Mouse (Mus musculus): ENCODE results near the gene Gsn.

Gene Gsn

DNA sequence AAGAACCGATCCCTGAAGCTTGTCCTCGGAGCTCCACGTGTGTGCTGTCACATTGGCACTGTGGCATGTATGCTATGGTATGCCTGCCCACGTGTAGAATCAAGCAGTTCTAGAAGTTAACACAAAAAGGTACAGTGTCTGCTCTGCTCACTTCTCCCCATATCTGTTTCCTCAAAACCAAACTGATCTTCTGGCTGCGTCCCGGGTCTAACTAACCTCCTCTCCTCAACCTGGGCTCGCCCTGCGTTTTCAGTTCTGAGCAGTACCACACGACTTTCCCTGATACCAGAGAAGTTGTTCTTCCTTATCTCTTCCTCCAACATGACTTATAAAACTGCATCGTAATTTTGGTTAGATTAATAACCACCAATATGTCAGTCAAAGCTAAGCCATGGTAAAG, 71.4 kb downstream of the Gsn start:
- no peak for DNase-seq (ENCODE audit: low read depth)

DNA sequence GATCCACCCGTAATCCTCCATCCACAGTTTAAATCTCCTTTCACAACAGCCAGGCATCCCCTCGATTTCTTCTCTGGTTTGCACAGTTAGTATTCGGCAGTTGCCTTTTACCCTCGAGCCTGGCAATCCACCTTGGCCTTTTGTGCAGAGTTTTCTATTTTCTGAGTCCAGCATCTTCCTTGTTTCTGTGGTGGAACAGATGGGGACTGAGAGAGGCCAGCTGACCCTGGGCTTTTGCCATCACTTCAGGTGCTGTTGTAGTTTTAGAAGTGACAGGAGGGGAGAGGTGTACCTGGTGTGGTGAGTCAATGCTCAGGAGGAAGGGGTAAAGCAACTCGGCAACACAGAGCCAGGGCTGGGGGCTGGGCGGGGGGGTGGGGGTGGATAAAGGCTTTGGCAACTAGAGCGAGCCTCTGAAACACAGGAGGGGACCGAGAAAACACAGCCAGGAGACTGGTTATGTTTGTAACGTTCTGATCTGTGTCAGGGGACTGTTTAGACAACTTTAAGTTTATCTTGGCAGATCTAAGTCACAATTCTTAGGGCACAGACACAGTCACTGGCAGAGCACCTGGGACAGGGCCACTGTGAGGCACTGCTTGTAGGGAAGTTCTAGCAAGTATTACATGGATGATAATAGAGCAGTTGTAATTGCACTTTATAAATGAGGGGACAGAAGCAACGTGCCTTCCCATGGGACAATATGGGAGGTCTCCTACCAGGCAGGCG, 72.0 kb downstream of the Gsn start:
- no peak for DNase-seq (ENCODE audit: low read depth)

DNA sequence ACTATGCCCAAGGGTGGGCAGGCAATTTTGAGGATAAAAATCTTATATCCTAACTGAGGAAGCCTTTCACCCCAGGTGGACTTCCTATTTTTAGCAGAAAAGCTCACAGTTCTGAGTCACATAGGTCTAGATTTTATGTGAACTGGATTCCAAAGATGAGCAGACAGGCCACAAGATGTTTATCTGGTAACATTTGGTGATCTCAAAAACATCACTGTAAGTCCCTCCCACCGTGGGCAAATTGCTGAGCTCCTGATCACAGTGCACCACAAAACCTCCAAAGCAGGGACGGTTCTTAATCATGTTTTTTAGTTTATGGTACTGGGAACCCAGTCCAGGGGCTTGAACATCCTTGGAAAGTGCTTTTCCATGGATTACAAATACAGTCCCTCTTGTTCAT, 72.9 kb downstream of the Gsn start:
- DNase-seq (ENCODE audit: low read depth) = no peak

DNA sequence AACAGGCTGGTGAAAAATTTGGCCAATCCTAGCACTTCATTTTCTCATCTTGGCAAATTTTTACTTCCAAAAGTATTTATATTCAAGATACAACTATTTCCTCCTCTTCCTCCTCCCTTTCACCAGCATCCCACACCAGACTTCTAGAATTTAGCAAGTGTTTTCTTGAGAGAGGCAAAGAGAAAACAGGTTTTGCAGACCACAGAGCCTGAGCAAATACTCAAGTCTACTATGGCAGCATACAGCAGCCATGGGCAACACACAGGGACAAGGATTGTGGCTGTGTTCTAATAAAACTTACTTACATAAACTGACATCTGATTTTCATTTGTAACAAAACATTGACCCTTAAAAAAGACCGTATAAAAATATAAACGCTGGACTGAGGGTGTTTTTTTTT, 75.0 kb downstream of the Gsn start:
- no peak for DNase-seq (ENCODE audit: low read depth)

DNA sequence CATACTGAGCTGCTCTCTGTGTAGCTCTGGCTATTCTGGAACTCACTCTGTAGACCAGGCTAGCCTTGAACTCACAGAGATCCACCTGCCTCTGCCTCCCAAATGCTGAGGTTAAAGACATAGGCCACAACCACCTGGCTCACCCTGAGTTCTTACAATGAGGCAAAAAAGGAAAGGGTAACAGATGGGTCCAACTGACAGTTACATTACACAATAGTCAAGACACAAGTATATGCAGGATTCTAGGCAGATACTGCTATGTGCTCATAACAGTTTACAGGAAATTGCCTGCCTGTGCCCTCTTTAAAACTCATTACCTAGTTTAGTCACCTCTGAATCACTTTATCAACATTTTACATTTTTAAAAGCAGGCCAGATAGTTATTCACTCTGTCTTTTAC, 77.5 kb downstream of the Gsn start:
- DNase-seq (ENCODE audit: low read depth) = no peak

DNA sequence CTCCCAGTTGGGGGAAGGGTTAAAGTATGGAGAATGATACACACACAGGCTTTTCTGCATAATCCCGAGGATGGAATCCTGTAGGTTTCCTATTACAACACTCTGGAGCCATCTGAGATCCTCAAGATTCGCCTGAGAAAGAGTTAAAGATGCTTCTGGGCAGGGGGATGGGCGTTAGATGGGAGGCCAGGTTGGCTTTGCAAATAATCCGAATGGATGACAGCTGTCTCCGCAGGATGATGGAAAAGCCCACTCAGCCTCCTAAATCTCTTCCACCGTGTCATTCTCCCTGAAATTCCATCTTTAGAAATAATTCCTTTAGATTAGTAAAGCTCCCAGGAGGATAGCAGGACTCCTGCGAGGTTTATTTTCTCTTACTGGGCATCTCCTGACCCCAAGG, 79.4 kb downstream of the Gsn start:
- no peak for DNase-seq (ENCODE audit: low read depth)

DNA sequence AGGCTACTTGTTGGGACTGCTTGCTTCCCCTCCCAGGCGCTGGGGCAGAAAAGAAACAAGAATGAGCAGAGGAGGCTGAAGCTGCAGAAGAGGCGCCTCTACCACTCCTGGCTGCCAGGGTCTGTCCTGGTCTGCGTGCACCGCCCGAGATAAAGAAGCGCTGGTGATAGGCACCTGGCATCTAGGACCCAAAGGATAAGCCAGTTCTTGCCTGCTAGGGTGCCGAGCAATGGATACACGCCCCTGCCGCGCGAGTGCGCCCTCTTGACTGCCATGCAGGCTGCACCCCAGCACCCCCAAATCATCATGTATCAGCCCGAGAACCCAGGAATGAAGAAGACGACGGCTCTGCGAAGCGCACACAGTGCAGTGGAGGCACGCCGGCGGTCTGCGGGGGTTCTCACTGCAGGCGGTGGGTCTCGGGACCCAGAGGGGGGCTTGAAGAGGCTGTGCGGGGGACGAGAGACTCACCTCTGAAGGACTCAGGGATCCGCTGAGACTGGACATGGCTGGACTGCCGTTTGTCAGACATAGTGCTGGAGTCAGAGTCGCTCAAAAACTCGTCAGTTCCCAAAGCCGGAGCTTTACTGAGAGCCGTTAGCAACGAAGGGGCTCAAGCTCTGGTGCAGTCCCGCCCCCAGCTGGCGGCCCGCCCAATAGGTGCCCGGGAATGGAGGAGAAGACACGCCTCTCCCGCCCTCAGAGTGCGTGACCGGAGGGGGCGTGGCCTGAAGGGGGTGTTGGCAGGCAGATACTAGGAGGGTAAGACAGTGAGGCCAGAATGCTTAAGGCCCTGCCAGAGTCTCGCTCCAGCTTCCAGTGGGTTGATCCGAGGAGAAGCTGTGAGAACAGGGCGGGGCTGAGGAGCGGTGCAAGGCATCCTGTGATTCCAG, 80.5 kb downstream of the Gsn start, which contains the start of gene Stom:
Gene Stom (minus strand): TSS at position 589 of the 893 bp plus-strand sequence.
- peak; percentile 99 for DNase-seq (ENCODE audit: low read depth)

DNA sequence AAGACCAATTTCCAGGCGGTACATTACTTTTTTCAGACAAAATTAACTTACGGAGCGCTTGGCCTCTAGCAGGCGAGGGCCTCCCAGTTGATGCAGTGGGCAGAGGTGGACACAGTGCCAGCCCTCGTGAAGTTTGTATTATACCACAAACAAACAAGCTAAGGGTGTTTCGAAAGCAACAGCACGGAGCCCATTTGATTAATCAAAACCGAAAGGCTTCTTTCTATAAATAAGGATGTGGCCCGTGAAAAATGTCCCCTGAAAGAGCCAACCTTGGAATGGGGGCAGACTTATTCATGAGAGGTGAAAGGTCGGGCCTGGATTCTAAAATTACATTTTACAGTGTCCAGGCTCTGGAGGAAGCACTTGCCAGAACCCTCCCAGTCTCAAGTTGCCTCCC, 81.2 kb downstream of the Gsn start:
- DNase-seq (ENCODE audit: low read depth) = no peak

DNA sequence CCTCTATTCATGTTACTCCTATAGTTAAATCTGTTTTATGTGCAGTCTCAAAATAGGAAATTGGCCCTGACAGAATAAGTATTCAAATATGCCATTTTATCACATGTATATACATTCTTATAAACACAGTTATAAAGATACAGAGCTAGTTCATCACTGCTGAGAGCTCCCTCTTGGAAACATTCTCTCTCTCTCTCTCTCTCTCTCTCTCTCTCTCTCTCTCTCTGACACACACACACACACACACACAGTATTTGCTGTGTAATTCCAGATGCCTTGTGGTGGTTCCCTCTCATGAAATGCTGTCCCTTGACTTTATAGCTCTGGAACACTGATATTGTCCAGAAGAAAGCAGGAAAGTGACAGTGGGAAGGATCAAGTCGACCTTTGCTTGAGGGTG, 81.9 kb downstream of the Gsn start:
- no peak for DNase-seq (ENCODE audit: low read depth)

DNA sequence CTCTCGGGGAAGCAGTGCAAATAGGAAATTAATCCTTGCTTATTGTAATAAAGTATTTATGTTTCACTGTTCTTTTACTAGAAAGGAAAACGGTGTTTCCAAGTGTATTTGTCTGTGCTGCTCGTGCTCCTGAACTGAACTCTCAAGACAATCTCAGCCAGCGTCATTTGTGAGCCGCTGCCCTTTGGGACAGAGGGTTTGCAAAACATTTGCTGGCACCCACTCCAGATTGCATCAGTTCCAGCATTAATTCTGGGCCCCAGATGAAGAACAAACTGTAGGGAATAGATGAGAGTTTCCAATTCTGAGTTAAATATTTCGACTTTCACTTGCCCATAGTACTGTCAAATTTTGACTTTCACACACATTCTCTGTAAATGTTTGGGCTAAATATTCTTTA, 82.5 kb downstream of the Gsn start:
- no peak for DNase-seq (ENCODE audit: low read depth)

DNA sequence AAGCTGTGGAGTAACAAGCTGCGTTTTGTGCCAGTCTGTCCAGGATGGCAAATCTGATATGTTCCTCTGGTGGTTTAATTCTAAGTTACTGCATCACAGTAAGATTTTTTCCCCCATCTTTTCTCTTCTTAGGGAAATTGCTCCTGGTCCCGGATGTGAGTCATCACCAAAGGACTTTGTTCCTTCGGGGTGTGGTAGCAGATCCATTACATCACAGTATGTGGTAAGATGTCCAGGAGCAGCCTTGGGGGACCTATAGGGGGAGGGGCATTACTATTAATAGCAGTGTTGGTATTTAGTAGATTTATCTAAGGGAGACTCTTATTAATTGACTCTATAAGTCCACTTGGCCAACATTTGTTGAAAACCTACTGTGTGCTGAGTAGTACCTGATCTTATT, 86.4 kb downstream of the Gsn start:
- DNase-seq (ENCODE audit: low read depth) = no peak

DNA sequence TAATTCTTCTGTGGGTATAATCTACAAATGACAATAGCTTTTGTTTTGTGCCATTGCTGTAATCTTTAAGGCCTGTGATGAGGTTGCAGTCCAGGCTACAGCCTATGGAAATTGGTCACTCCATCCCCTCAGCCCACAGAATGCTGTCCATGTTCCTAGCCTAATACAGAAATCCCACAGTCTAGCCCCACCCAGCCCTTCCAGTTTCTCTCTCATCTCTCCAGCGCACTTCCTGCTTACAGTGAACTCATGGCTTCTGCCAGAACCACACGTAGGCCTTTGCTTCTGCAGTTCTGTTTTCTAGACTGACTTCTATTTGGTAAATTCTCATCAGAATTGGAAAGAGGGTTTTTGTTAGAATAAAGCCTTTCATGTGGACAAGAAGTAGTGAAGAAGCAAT, 89.8 kb downstream of the Gsn start:
- DNase-seq (ENCODE audit: low read depth) = no peak

DNA sequence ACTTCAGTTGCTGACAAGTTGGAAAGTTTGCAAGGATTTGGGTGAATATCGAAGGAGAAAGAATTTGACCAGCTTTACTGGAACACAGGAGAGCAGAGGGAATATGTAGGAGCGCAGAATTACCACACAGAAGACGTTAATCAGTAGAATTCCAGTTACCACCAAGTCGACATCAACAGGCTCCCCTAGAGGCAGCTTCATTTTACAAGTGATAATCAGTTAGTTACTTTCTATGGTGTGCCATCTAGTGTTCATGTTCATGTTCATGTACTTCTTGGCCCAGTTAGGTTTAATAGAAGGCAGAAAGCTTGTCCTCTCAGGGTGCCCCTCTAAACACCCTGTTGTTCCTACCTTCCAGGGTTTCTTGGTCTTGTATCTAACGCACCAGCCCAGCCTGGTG, 93.0 kb downstream of the Gsn start:
- DNase-seq (ENCODE audit: low read depth) = no peak
